Mouse (Mus musculus) 416B (cell line): ENCODE results near the gene Emid1.
A peak's percentile ranks its signal among the peaks of the same experiment; 100 is the strongest.

Experiments
- DNase-seq: peaks from one replicate; pipeline ENCODE4 v3.0.0; 2011; ENCODE audit warnings: low read depth

The Emid1 gene

GRCm38 (mm10) chr11:5151680-5152337, at the start of gene Emid1:
Gene Emid1, minus strand, starts transcription at chr11:5152257.
- no peak for DNase-seq

- no peak for DNase-seq
Observed at GRCm38 (mm10) chr11:5199879-5200278, 47.8 kb upstream of the Emid1 start.

GRCm38 (mm10) chr11:5197068-5197467, 45.0 kb upstream of the Emid1 start:
- no peak for DNase-seq

- DNase-seq, result no peak
Observed at GRCm38 (mm10) chr11:5196583-5196982, 44.5 kb upstream of the Emid1 start.

GRCm38 (mm10) chr11:5193576-5193881, 41.5 kb upstream of the Emid1 start:
- no peak for DNase-seq

- peak; percentile 29 for DNase-seq
Observed at GRCm38 (mm10) chr11:5192840-5193575, 41.0 kb upstream of the Emid1 start.

GRCm38 (mm10) chr11:5192084-5192516, 40.0 kb upstream of the Emid1 start:
- no peak for DNase-seq

- no peak for DNase-seq
Observed at GRCm38 (mm10) chr11:5189239-5189933, 37.3 kb upstream of the Emid1 start.

- no peak for DNase-seq
Observed at GRCm38 (mm10) chr11:5188170-5188569, 36.1 kb upstream of the Emid1 start.

- no peak for DNase-seq
Observed at GRCm38 (mm10) chr11:5184832-5185231, 32.8 kb upstream of the Emid1 start.

GRCm38 (mm10) chr11:5184250-5184649, 32.2 kb upstream of the Emid1 start:
- no peak for DNase-seq

GRCm38 (mm10) chr11:5182870-5183269, 30.8 kb upstream of the Emid1 start:
- peak; percentile 39 for DNase-seq

GRCm38 (mm10) chr11:5181850-5182404, 29.9 kb upstream of the Emid1 start:
- peak; percentile 74 for DNase-seq

- DNase-seq, result no peak
Observed at GRCm38 (mm10) chr11:5179391-5179790, 27.3 kb upstream of the Emid1 start.

- DNase-seq, result peak; percentile 86
Observed at GRCm38 (mm10) chr11:5177171-5177570, 25.1 kb upstream of the Emid1 start.

- no peak for DNase-seq
Observed at GRCm38 (mm10) chr11:5176685-5177084, 24.6 kb upstream of the Emid1 start.

- peak; percentile 35 for DNase-seq
Observed at GRCm38 (mm10) chr11:5175866-5176265, 23.8 kb upstream of the Emid1 start.

- no peak for DNase-seq
Observed at GRCm38 (mm10) chr11:5175141-5175540, 23.1 kb upstream of the Emid1 start.

- no peak for DNase-seq
Observed at GRCm38 (mm10) chr11:5172861-5173260, 20.8 kb upstream of the Emid1 start.

GRCm38 (mm10) chr11:5167311-5167710, 15.3 kb upstream of the Emid1 start:
- DNase-seq, result no peak

- DNase-seq, result no peak
Observed at GRCm38 (mm10) chr11:5165471-5165916, 13.4 kb upstream of the Emid1 start.

GRCm38 (mm10) chr11:5164310-5164709, 12.3 kb upstream of the Emid1 start:
- no peak for DNase-seq

- DNase-seq, result no peak
Observed at GRCm38 (mm10) chr11:5163421-5163820, 11.4 kb upstream of the Emid1 start.
